Mouse (Mus musculus): Measurements from ENCODE around the gene Prl5a1.

The Prl5a1 gene

GRCm38 (mm10) chr13:28142184-28142583, at the start of gene Prl5a1:
Gene Prl5a1 (plus strand): TSS chr13:28142484.
- in situ Hi-C loops (cut with MboI; ENCODE audit: unreplicated experiment in 2 of 2) = no loop called here

DNA sequence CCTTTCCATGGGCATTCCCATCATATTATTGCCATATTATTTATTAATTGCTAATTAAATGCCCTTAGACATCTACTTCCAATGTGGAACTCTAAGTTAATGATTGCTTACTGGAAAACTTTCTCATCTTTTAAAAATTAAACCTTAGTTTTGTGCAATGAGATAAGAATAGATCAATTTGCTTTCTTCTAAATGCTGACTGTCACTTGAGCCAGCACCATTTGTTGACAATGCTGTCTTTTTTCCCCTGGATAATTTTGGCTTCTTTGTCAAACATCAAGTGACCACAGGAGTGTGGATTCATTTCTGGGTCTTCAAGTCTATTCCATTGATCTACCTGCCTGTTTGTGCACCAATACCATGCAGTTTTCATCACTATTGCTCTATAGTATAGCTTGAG, 46.1 kb upstream of the Prl5a1 start:
- in situ Hi-C loops (cut with MboI; ENCODE audit: unreplicated experiment in 2 of 2) = no loop called here

- in situ Hi-C loops (cut with MboI; ENCODE audit: unreplicated experiment in 2 of 2) = no loop called here
These were observed 33.7 kb upstream of the Prl5a1 start for GRCm38 (mm10) chr13:28108536-28108935.

- in situ Hi-C loops (cut with MboI; ENCODE audit: unreplicated experiment in 2 of 2) = no loop called here
These were observed 9.5 kb upstream of the Prl5a1 start for GRCm38 (mm10) chr13:28132781-28133180.

GRCm38 (mm10) chr13:28135790-28136189, 6.5 kb upstream of the Prl5a1 start:
- in situ Hi-C loops (cut with MboI; ENCODE audit: unreplicated experiment in 2 of 2) = no loop called here
